Mouse (Mus musculus) liver, adult 2 months (tissue): ENCODE measurements around the gene Otud6a. TPM values are rescaled to one million over a fixed set of nuclear protein-coding genes. Genes with fewer than 3 reads are reported as not detected.
A peak's percentile ranks its signal among the peaks of the same experiment; 100 is the strongest.

Experiments
- DNase-seq: peaks from one replicate; pipeline ENCODE4 v3.0.0-alpha.2; 2011; ENCODE audit warnings: low read depth, low spot score; ENCODE audit errors: extremely low read depth
- H3K27ac ChIP-seq: fragments of 200-500 bp; replicated peaks from 2 replicates; pipeline ENCODE4 v1.5.1; 2012; ENCODE audit warnings: low read depth, mild to moderate bottlenecking, control low read depth, inconsistent platforms, low read length; ENCODE audit not compliant: insufficient read depth
- H3K27me3 ChIP-seq: fragments of 200-500 bp; 2 replicates; pipeline ENCODE4 v1.6.1; 2012; ENCODE audit warnings: mild to moderate bottlenecking, moderate library complexity, low read length, inconsistent platforms; ENCODE audit not compliant: control insufficient read depth, insufficient read depth
- H3K36me3 ChIP-seq: fragments of 200-500 bp; 2 replicates; pipeline ENCODE4 v1.6.1; 2012; ENCODE audit warnings: low read length, inconsistent platforms; ENCODE audit not compliant: control insufficient read depth, insufficient read depth
- H3K4me1 ChIP-seq: fragments of 200-500 bp; 2 replicates; pipeline ENCODE4 v1.6.1; 2011; ENCODE audit warnings: low read length; ENCODE audit not compliant: control insufficient read depth, insufficient read depth
- H3K4me3 ChIP-seq: fragments of 200-500 bp; 2 replicates; pipeline ENCODE4 v1.5.1; 2011; ENCODE audit warnings: low read depth, mild to moderate bottlenecking, control low read depth, low read length, moderate library complexity; ENCODE audit not compliant: insufficient read depth
- H3K79me2 ChIP-seq: fragments of 200-500 bp; 2 replicates; pipeline ENCODE4 v1.6.1; 2012; ENCODE audit warnings: inconsistent platforms, mild to moderate bottlenecking, low read length, moderate library complexity; ENCODE audit not compliant: control insufficient read depth, insufficient read depth
- H3K9ac ChIP-seq: fragments of 200-500 bp; 2 replicates; pipeline ENCODE4 v1.6.1; 2012; ENCODE audit warnings: low read depth, mild to moderate bottlenecking, control low read depth, inconsistent platforms, low read length
- CTCF ChIP-seq: fragments of 200-500 bp; IDR thresholded peaks from 2 replicates; pipeline ENCODE4 v1.5.1; 2011; ENCODE audit warnings: low read depth, low read length, control low read depth
- POLR2A ChIP-seq: fragments of 200-500 bp; IDR thresholded peaks from 2 replicates; pipeline ENCODE4 v1.6.1; 2011; ENCODE audit warnings: low read length, control low read depth; ENCODE audit not compliant: insufficient read depth; ENCODE audit errors: extremely low read depth
- WGBS: fragments of 180-500 bp; shearing (Covaris S2); methylation state at CpG from one replicate; pipeline ENCODE4 v1.1.7; 2018; 5-methylcytosine and 5-hydroxymethylcytosine counted together
- polyA plus RNA-seq: library from polyadenylated mRNA; depleted of rRNA; stranded (reverse); fragments of >200 nt; gene quantifications from 2 replicates; pipeline ENCODE4 v1.2.3, GENCODE M21; 2012; rRNA removed
- total RNA-seq: library from RNA; depleted of rRNA; stranded (reverse); fragments of >200 nt; gene quantifications from 2 replicates; pipeline ENCODE4 v1.2.3, GENCODE M21; 2014; rRNA removed

Gene Otud6a
- total RNA-seq (not detected in 2 replicates), polyA plus RNA-seq (not detected in 2 replicates)

DNA sequence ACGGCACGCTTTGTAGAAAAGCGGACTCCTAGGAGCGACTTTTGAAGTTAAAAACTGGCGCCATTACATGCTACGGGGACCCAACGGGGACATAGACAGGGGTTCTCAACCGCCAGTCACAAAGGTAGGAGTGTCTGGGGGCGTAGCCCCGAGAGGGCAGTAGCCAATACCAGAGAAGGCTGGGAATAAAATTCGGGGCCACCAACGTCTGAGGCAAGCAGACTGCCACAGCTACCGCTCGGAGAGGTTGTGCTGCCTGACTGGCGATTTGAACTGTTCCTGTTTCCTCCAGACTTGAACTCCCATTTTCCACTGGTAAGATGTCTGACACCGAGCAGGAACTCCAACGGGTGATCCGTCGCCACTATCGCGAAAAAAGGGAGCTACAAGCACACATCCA lies at the start of gene Otud6a:
Gene Otud6a, plus strand, starts transcription at position 321 of the 400 bp plus-strand sequence.
- Histone ChIP-seq H3K9ac (no peak within 1 kb of the TSS), H3K36me3 (no peaks in the 10 kb centered on the region), H3K4me3 (no peak within 1 kb of the TSS), H3K4me1 (no peaks in the 10 kb centered on the region), H3K27ac (no peak within 1 kb of the TSS), H3K27me3 (no peaks in the 10 kb centered on the region), H3K79me2 (no peaks in the 10 kb centered on the region)
- 96% methylated on average over 21 of the region's 21 CpGs for WGBS
- TF ChIP-seq POLR2A (no peak), CTCF (no peak)
- no peak for DNase-seq

GRCm38 (mm10) chrX:100389887-100390286 lies 38.9 kb upstream of the Otud6a start:
- Histone ChIP-seq H3K9ac (no peak overlapping the region), H3K4me3 (no peak overlapping the region), H3K36me3 (no peaks in the 10 kb centered on the region), H3K27me3 (no peaks in the 10 kb centered on the region), H3K4me1 (no peaks in the 10 kb centered on the region), H3K79me2 (no peaks in the 10 kb centered on the region), H3K27ac (no peak overlapping the region)
- WGBS = 94% methylated on average over 1 of the region's 1 CpGs
- TF ChIP-seq CTCF (no peak), POLR2A (no peak)
- no peak for DNase-seq

DNA sequence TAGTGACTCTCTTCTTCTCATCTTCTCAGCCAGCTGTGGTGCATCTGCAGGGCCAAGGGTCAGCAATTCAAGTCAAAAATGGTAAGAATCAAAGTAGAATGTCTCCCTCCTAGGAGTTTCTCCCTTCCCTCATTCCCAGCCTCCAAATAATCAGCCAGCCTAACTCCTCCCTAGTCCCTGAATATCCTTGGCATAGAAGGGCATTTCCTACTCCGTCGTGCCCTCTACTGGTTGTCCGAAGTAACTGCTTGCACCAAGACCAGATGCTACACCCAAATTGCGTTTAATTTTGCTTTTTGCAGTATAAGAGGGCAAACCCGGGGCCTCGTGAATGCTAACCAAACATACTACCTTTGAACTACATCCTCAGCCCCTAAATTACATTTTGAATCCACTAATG lies 36.5 kb upstream of the Otud6a start:
- no peaks in the 10 kb centered on the region for H3K79me2 ChIP-seq
- no peaks in the 10 kb centered on the region for H3K4me1 ChIP-seq
- H3K36me3 ChIP-seq = no peaks in the 10 kb centered on the region
- TF ChIP-seq CTCF (peak; percentile 58; the same call in 1 of the 2 replicates), POLR2A (no peak)
- no peak overlapping the region for H3K9ac ChIP-seq
- peak; percentile 30 for DNase-seq
- no peak overlapping the region for H3K4me3 ChIP-seq
- H3K27ac ChIP-seq = no peak overlapping the region
- 26% methylated on average over 6 of the region's 6 CpGs for WGBS
- no peaks in the 10 kb centered on the region for H3K27me3 ChIP-seq

GRCm38 (mm10) chrX:100394223-100394861 lies 34.5 kb upstream of the Otud6a start:
- no peak for DNase-seq
- TF ChIP-seq POLR2A (no peak), CTCF (no peak)
- Histone ChIP-seq H3K79me2 (no peaks in the 10 kb centered on the region), H3K9ac (no peak overlapping the region), H3K4me1 (no peaks in the 10 kb centered on the region), H3K27ac (no peak overlapping the region), H3K27me3 (no peaks in the 10 kb centered on the region), H3K4me3 (no peak overlapping the region), H3K36me3 (no peaks in the 10 kb centered on the region)
- 82% methylated on average over 7 of the region's 7 CpGs for WGBS

DNA sequence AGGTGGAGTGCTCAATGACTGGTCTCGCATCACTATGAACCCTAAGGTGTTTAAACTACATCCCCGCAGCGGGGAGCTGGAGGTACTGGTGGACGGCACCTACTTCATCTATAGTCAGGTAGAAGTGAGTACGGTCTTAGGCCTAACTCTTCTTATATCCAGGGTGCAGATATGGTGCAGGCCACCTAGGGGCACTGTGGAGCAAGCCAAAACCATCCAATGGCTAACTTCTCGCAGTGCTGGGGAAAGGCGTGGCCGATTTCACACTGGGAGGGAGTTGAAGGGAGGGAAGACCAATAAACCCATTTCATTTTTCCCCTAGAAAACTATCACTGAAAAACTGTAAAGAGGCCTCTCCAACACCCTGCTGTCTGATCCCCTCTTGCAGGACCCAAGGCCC lies 33.8 kb upstream of the Otud6a start:
- no peaks in the 10 kb centered on the region for H3K4me1 ChIP-seq
- no peak overlapping the region for H3K9ac ChIP-seq
- no peak overlapping the region for H3K27ac ChIP-seq
- H3K79me2 ChIP-seq = no peaks in the 10 kb centered on the region
- WGBS = 65% methylated on average over 8 of the region's 8 CpGs
- TF ChIP-seq POLR2A (no peak), CTCF (peak; percentile 78)
- no peaks in the 10 kb centered on the region for H3K36me3 ChIP-seq
- H3K4me3 ChIP-seq = no peak overlapping the region
- H3K27me3 ChIP-seq = no peaks in the 10 kb centered on the region
- DNase-seq = peak; percentile 38

GRCm38 (mm10) chrX:100400900-100401299 lies 27.9 kb upstream of the Otud6a start:
- TF ChIP-seq CTCF (no peak), POLR2A (no peak)
- DNase-seq = no peak

More at GRCm38 (mm10) chrX:100400900-100401299, 27.9 kb upstream of the Otud6a start:
- Histone ChIP-seq H3K27me3 (no peaks in the 10 kb centered on the region), H3K27ac (no peak overlapping the region), H3K9ac (no peak overlapping the region), H3K36me3 (no peaks in the 10 kb centered on the region), H3K79me2 (no peaks in the 10 kb centered on the region), H3K4me3 (no peak overlapping the region), H3K4me1 (no peaks in the 10 kb centered on the region; the same call in 1 of the 2 replicates)
